Mouse (Mus musculus): ENCODE data around the gene Sh2b2. TPM values are rescaled to one million over a fixed set of nuclear protein-coding genes. Genes with fewer than 3 reads are reported as not detected.

The Sh2b2 gene
- polyA plus RNA-seq (2012; rRNA removed; ENCODE audit: low replicate concordance), result 81.9 and 132 TPM in 2 replicates

GRCm38 (mm10) chr5:136246452-136246838 is at the start of gene Sh2b2:
Gene Sh2b2, minus strand, starts transcription at chr5:136246556.

GRCm38 (mm10) chr5:136198474-136199391 is 47.6 kb downstream of the Sh2b2 start, which contains the start of gene Prkrip1:
Gene Prkrip1, minus strand, starts transcription at chr5:136198963.

DNA sequence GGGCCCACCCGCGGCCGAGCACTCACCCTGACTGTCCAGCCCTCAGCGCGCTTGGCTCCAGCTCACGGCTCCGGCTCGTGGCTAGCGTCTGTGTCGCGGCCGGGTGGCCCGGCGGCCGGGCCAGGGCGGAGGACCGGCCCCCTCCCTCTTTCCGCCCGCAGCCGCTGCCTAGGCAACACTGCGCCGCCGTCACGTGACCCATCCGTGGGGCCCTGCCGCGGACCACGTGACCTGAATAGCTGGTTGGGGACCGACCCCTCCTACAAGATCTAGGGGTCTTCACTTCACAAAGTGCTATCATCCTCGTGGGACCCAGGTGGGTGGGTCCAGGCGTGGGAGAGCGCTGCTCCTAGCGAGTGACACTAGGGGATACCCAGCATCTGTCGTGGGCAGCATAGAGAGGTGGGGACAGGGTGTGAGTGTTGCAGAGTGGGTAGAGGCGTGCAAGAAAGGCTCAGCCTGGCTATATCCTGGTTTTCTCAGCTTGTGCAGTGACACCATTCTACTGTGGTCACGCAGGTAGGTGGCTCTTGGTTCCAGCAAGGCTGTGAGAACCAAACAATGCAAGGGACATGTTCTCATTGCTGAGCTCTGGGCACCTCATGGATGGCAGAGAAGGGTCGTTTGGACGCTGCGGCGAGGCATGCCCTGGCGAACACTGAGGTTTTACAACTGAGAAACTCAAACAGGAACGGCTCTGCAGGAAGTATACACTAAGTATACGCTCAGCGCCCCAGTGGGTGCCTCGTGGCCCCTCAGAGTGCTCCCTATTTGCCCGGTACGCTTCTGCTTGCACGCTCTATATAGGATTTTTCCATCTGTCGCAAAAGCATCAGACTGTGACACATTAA is 75.6 kb downstream of the Sh2b2 start, which contains the start of gene Orai2:
Orai2 (minus strand) TSS at position 202 of the 851 bp plus-strand sequence.

Other genes with a start within 250 kb of the Sh2b2 start
- gene Upk3b, start 208.1 kb downstream of the Sh2b2 start, polyA plus RNA-seq (2012; rRNA removed; ENCODE audit: low replicate concordance), result 0.10 TPM in 1 of 2 replicates, not detected in the other
- not detected in 2 replicates for gene Upk3bl, start 192.1 kb downstream of the Sh2b2 start, polyA plus RNA-seq (2012; rRNA removed; ENCODE audit: low replicate concordance)
- gene Rasa4, start 162.6 kb downstream of the Sh2b2 start, polyA plus RNA-seq (2012; rRNA removed; ENCODE audit: low replicate concordance), result 33.3 and 41.5 TPM in 2 replicates
- 32.0 and 57.2 TPM in 2 replicates for gene Polr2j, start 129.9 kb downstream of the Sh2b2 start, polyA plus RNA-seq (2012; rRNA removed; ENCODE audit: low replicate concordance)
- 30.5 and 45.7 TPM in 2 replicates for gene Lrwd1, start 110.5 kb downstream of the Sh2b2 start, polyA plus RNA-seq (2012; rRNA removed; ENCODE audit: low replicate concordance)
- 22.8 and 32.0 TPM in 2 replicates for gene Alkbh4, start 110.4 kb downstream of the Sh2b2 start, polyA plus RNA-seq (2012; rRNA removed; ENCODE audit: low replicate concordance)
- gene Orai2, start 75.8 kb downstream of the Sh2b2 start, polyA plus RNA-seq (2012; rRNA removed; ENCODE audit: low replicate concordance), result 57.2 and 121 TPM in 2 replicates
- gene Prkrip1, start 47.6 kb downstream of the Sh2b2 start, polyA plus RNA-seq (2012; rRNA removed; ENCODE audit: low replicate concordance), result 6.7 and 9.3 TPM in 2 replicates

Measured in mammary gland, adult 2 months (tissue).